Mouse (Mus musculus) Patski (cell line): ENCODE measurements around the gene Grk5. TPM values are rescaled to one million over a fixed set of nuclear protein-coding genes. Genes with fewer than 3 reads are reported as not detected.

Experiments used
- ATAC-seq: fragments of 100-300 bp; one replicate; pipeline ENCODE4 v1.8.0; 2021
- CTCF ChIA-PET: fragments of 350-600 bp; sonication (Branson Sonifier 250); formaldehyde crosslinking; loops from one replicate; lab custom pipeline; 2022; ENCODE audit warnings: inconsistent platforms; lab: Charles Lee
- POLR2A ChIA-PET: fragments of 350-600 bp; sonication (Branson Sonifier 250); formaldehyde crosslinking; loops from one replicate; lab custom pipeline; 2022; ENCODE audit warnings: antibody characterized with exemption, inconsistent platforms; lab: Charles Lee
- DNase-seq: peaks from one replicate; pipeline ENCODE4 v3.0.0-alpha.2; 2011; ENCODE audit warnings: low read depth, low spot score
- H3K27me3 ChIP-seq: fragments of 371-371 bp; one replicate; pipeline ENCODE4 v1.5.1; 2021
- CTCF ChIP-seq: fragments of 100-300 bp; IDR thresholded peaks from one replicate; pipeline ENCODE4 v1.5.1; 2021
- in situ Hi-C: fragments of 300-500 bp; cut with MboI; formaldehyde crosslinking; loops from 3 replicates; pipeline ENCODE4 v1.11.1; 2018; ENCODE audit warnings: low pct_unique_long_range_greater_than_20kb, mixed read lengths
- polyA plus RNA-seq: library from polyadenylated mRNA; unstranded; gene quantifications from one replicate; pipeline ENCODE4 v1.2.3, GENCODE M21; 2021

Grk5 gene
- polyA plus RNA-seq, 1 experiment from 2014 or later, result 13.8 TPM

DNA sequence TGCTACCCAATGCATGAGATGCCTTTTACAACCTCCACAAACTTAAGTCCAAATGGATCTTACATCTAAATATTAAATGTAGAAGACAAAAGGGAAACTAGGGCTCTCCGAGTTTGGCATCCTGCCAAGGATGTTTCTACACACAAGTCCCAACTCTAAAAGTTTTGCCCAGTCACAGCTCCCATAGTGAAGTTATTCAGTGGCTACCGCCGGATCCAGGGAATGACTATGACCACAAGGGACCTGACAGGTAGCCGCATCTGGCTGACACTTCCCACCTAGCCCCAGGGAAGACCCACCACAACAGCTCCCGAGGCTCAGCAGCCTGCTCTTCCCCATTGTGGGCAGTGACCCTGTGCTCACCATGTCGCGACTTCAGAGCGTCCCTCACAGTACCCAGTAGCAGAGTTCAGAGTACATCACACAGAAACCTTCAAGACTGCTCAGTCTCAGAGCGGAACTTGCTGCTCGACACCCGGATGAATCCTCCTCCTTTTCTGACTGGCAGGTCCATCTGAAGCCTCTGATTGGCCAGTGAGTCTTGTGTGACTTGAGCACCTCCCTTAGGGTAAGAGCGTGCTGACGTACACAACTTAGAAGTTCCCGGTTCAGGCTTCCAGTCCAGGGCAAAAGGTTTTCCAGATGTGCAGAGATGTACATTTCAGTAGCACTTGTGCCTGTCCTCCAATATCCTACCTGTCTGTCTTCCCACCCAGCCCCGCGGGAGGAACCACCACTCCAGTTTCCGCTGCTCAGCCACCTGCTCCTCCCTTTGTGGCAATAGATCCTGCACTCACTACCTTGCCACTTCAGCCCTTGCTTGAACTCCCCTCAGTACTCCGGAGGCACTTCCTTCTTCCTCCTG lies 251.0 kb downstream of the Grk5 start, which contains the start of gene Zfp950:
TSS of gene Zfp950 (minus strand) at position 499 of the 865 bp plus-strand sequence.
- TF ChIP-seq CTCF, result no peak
- ATAC-seq, result peak; percentile 100
- ChIA-PET CTCF (no interaction called here), POLR2A (no interaction called here)
- in situ Hi-C loops, result no loop called here
- peak; percentile 79 for DNase-seq
- H3K27me3 ChIP-seq, result no peaks in the 10 kb centered on the region

DNA sequence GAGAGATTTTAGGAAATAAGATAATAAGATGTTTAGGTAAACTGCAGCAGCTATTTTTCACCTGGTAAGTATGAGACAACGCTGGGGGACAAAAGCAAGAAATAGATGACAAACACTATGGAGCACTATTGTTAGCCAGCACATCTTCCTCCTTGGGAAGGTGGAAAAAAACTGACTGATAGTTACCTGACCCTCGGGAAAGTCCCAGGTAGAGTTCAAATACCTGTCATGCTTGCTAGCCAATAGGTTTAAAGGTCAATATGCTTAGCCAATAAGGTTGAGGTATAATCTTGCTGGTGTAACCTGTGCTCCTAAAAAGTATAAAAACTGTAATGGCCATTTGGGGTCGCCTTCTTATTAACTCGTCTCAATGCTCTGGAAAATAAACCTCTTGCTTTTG lies 251.8 kb downstream of the Grk5 start:
- CTCF ChIA-PET, result no interaction called here
- ATAC-seq, result no peak
- no peak for DNase-seq
- in situ Hi-C loops, result no loop called here
- H3K27me3 ChIP-seq, result no peaks in the 10 kb centered on the region
- POLR2A ChIA-PET, result interaction anchor here (0.6 kb wide), 1 partner anchor 25 kb away, joined by 3 read pairs; no protein-coding TSS in a partner anchor
- no peak for TF ChIP-seq CTCF

Other genes starting within 250 kb of the Grk5 start
- gene Nanos1, start 133.8 kb upstream of the Grk5 start, polyA plus RNA-seq, result 10.6 TPM
- gene Eif3a, start 99.1 kb upstream of the Grk5 start, polyA plus RNA-seq, result 296 TPM
- 40.2 TPM for gene Fam45a, start 78.2 kb upstream of the Grk5 start, polyA plus RNA-seq
- 6.8 TPM for gene Sfxn4, start 28.3 kb upstream of the Grk5 start, polyA plus RNA-seq
- 155 TPM for gene Prdx3, start 15.2 kb upstream of the Grk5 start, polyA plus RNA-seq